ENCODE assay signal across 12 mouse cellular contexts in genomic region chr13:60682714-60683695, GRCm38 (mm10).
DNase-seq lines count a peak whose midpoint lies in the region; ATAC-seq and TF ChIP-seq lines count a peak whose summit lies in the region.
"Had no signal": no experiment of that assay in that cellular context is flagged by ENCODE, and none has a peak within 500 bp of the region (broad histone marks: within the 10 kb centered on the region; RNA-seq: fewer than 3 reads in every experiment).

No protein-coding gene starts in this region.

- H3K4me1 ChIP-seq in kidney, adult 2 months (ENCODE audit: control insufficient read depth, insufficient read depth, low read length): peaks cover 28% of the 10 kb centered on the region
- peaks cover 41% of the 10 kb centered on the region for H3K4me1 ChIP-seq in lung, postnatal 0 days (ENCODE audit: insufficient read depth, low read depth, low read length)

- H3K4me3 ChIP-seq in kidney, adult 2 months (ENCODE audit: insufficient read depth, low read depth, low read length): no peak overlapping the region
- no peak overlapping the region for H3K4me3 ChIP-seq in lung, postnatal 0 days (ENCODE audit: low read depth, low read length)
- H3K4me3 ChIP-seq: limb, embryonic 12.5 days; neural tube, embryonic 13.5 days had no signal

- H3K36me3 ChIP-seq in kidney, adult 2 months (ENCODE audit: control insufficient read depth, insufficient read depth, low read length): no peaks in the 10 kb centered on the region; the same call in 1 of the 2 replicates
- H3K36me3 ChIP-seq in lung, postnatal 0 days (ENCODE audit: insufficient read depth, low read length): no peaks in the 10 kb centered on the region
- H3K36me3 ChIP-seq: G1E; limb, embryonic 12.5 days; neural tube, embryonic 13.5 days had no signal

- no peak overlapping the region for H3K4me2 ChIP-seq in lung, postnatal 0 days (replicated peaks; ENCODE audit: low read depth, low read length)
- H3K4me2 ChIP-seq: limb, embryonic 12.5 days; neural tube, embryonic 13.5 days had no signal

- no peak for DNase-seq in kidney, adult 2 months
- no peak for DNase-seq in kidney, postnatal 4 days
- DNase-seq in MN1 (ENCODE audit: low spot score) (peak; percentile 49), R1 (ENCODE audit: low read depth, low spot score) (peak; percentile 64)
- peak; percentile 71 for DNase-seq in lung, postnatal 0 days (ENCODE audit: low spot score)
- no peak for DNase-seq in T-cell, adult 2 months (ENCODE audit: low spot score)
- no peak for DNase-seq in urinary bladder, adult 18-20 months (ENCODE audit: low spot score in 2 of 2)
- DNase-seq in layer of hippocampus, adult 18-20 months (ENCODE audit: low spot score in 2 of 2): no peak
- DNase-seq: heart, postnatal 14 days had no signal

- TF ChIP-seq EP300 in lung, postnatal 0 days (IDR thresholded peaks at IDR 0.05): peak; percentile 77

- H3K9me3 ChIP-seq in lung, postnatal 0 days (ENCODE audit: low read length): no peaks in the 10 kb centered on the region
- H3K9me3 ChIP-seq: neural tube, embryonic 13.5 days had no signal

- 0 out of 2 replicates have a peak, but pooled peaks have one; percentile 20 for TF ChIP-seq CTCF in kidney, adult 2 months (conservative IDR thresholded peaks at IDR 0.05; ENCODE audit: insufficient read depth, insufficient read length, low read depth, low read length)
- peak; percentile 45 for TF ChIP-seq CTCF in lung, postnatal 0 days (IDR thresholded peaks at IDR 0.05)

- H3K9ac ChIP-seq in lung, postnatal 0 days (replicated peaks; ENCODE audit: low read depth): no peak overlapping the region
- H3K9ac ChIP-seq: limb, embryonic 12.5 days had no signal

- ATAC-seq in lung, postnatal 0 days: peak; percentile 29

- no peak for TF ChIP-seq POLR2A in kidney, adult 2 months (IDR thresholded peaks at IDR 0.05; ENCODE audit: low read depth, low read length)

- H3K27me3 ChIP-seq in kidney, adult 2 months (replicated peaks; ENCODE audit: control insufficient read depth, insufficient read depth, low read length): no peaks in the 10 kb centered on the region
- no peaks in the 10 kb centered on the region for H3K27me3 ChIP-seq in lung, postnatal 0 days (replicated peaks; ENCODE audit: insufficient read depth, low read length)
- H3K27me3 ChIP-seq: limb, embryonic 12.5 days; neural tube, embryonic 13.5 days had no signal

- 66% methylated on average over 15 of the region's 15 CpGs for WGBS in kidney, adult 2 months
- 64% methylated on average over 15 of the region's 15 CpGs for WGBS in lung, postnatal 0 days

- peak overlapping the region; percentile 14 for H3K27ac ChIP-seq in kidney, adult 2 months (ENCODE audit: insufficient read depth, low read depth, low read length)
- H3K27ac ChIP-seq in lung, postnatal 0 days (ENCODE audit: low read length): peak overlapping the region; percentile 80

Comparison
In these comparisons a context has a peak if more than half of its experiments do, and no peak if none do; other contexts are left out.
1. DNase-seq: peak in MN1 (single experiment), R1 (single experiment) and lung, postnatal 0 days (single experiment); none in kidney, adult 2 months (single experiment), kidney, postnatal 4 days (0 of 2), T-cell, adult 2 months (single experiment), urinary bladder, adult 18-20 months (0 of 2) and layer of hippocampus, adult 18-20 months (0 of 2).